Mouse (Mus musculus): ENCODE measurements around the gene BC061237. TPM values are rescaled to one million over a fixed set of nuclear protein-coding genes. Genes with fewer than 3 reads are reported as not detected.
"Not testable (repeated sequence)": the region's sequence is repeated elsewhere in the genome, so short reads cannot be mapped to it uniquely, and the experiment has no call there.

Gene BC061237
- total RNA-seq (2014; fragmentation: Nextera tagmentation), result not detected in 2 replicates
- not detected in 2 replicates for total RNA-seq (2017)

DNA sequence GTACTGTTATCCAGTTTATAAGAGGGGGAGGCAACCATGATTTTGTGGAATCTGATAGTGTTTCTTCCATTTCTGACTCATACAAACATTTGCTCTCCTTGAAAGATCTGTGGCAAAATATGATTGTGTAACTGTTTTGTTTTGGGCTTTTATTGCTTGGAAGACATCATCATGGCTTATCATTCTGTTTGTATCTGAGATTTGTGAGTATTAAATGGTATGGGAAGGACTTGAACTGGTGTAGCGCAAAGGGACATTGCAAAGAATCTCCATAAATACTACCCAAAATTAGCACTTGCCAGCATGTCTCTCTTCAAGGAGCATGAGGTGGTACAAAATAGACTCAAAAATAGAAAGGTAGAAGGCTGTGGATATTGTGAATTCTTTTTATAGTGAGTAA, at the start of gene BC061237:
Gene BC061237, plus strand, starts transcription at position 301 of the 400 bp plus-strand sequence.
- ATAC-seq (replicated peaks; ENCODE audit: poor library complexity, severe bottlenecking), result not testable (repeated sequence)

GRCm38 (mm10) chr14:44517976-44518375, 25.7 kb downstream of the BC061237 start, which contains the start of gene Gm17093:
Gene Gm17093 (plus strand): TSS chr14:44518276.
- ATAC-seq (replicated peaks; ENCODE audit: poor library complexity, severe bottlenecking), result not testable (repeated sequence)

- ATAC-seq (replicated peaks; ENCODE audit: poor library complexity, severe bottlenecking), result not testable (repeated sequence)
Observed at GRCm38 (mm10) chr14:44547961-44548360, 55.7 kb downstream of the BC061237 start.

Other genes with a start within 250 kb of the BC061237 start
- not detected in 2 replicates for gene Gm8220, start 206.9 kb upstream of the BC061237 start, total RNA-seq (2014; fragmentation: Nextera tagmentation)
- not detected in 2 replicates for gene Gm8220, start 206.9 kb upstream of the BC061237 start, total RNA-seq (2017)
- not detected in 2 replicates for gene Gm5930, start 153.9 kb upstream of the BC061237 start, total RNA-seq (2014; fragmentation: Nextera tagmentation)
- gene Gm5930, start 153.9 kb upstream of the BC061237 start, total RNA-seq (2017), result not detected in 2 replicates
- gene Gm8229, start 127.1 kb upstream of the BC061237 start, total RNA-seq (2014; fragmentation: Nextera tagmentation), result not detected in 2 replicates
- not detected in 2 replicates for gene Gm8229, start 127.1 kb upstream of the BC061237 start, total RNA-seq (2017)
- gene Gm3371, start 81.8 kb upstream of the BC061237 start, total RNA-seq (2014; fragmentation: Nextera tagmentation), result not detected in 2 replicates
- gene Gm3371, start 81.8 kb upstream of the BC061237 start, total RNA-seq (2017), result not detected in 2 replicates
- gene Gm8232, start 58.8 kb upstream of the BC061237 start, total RNA-seq (2014; fragmentation: Nextera tagmentation), result not detected in 2 replicates
- not detected in 2 replicates for gene Gm8232, start 58.8 kb upstream of the BC061237 start, total RNA-seq (2017)
- not detected in 2 replicates for gene Gm17093, start 25.8 kb downstream of the BC061237 start, total RNA-seq (2014; fragmentation: Nextera tagmentation)
- gene Gm17093, start 25.8 kb downstream of the BC061237 start, total RNA-seq (2017), result not detected in 2 replicates
- gene Gm8247, start 90.7 kb downstream of the BC061237 start, total RNA-seq (2014; fragmentation: Nextera tagmentation), result not detected in 2 replicates
- gene Gm8247, start 90.7 kb downstream of the BC061237 start, total RNA-seq (2017), result not detected in 2 replicates
- gene Gm5624, start 135.5 kb downstream of the BC061237 start, total RNA-seq (2014; fragmentation: Nextera tagmentation), result not detected in 2 replicates
- gene Gm5624, start 135.5 kb downstream of the BC061237 start, total RNA-seq (2017), result not detected in 2 replicates
- gene Gm8257, start 214.0 kb downstream of the BC061237 start, total RNA-seq (2014; fragmentation: Nextera tagmentation), result not detected in 2 replicates
- gene Gm8257, start 214.0 kb downstream of the BC061237 start, total RNA-seq (2017), result not detected in 2 replicates